Mouse (Mus musculus): Measurements from ENCODE around the gene D230025D16Rik.

DNA sequence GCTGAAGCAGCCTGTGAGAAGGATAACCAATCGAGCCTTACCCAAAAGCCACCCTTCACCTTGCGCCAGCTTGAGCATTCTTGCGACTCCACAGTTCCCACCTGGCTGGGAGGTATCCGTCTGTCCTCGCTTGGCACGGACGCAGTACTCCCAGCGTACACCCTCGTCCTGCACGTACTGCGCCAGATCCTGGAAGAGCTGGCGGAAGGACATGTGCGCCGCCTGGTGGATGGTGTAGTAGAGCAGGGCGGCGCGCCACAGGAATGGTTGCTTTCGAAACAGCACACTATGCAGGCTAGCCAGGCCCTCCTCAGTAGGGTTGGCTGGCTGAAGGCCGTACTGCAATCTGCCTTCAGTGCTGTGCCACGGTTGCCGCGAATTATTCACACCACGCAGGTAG is 58.1 kb downstream of the D230025D16Rik start:
- TF ChIP-seq CTCF (IDR thresholded peaks at IDR 0.05; ENCODE audit: low read depth, low read length): peak; percentile 98
- no peak for TF ChIP-seq POLR2A (IDR thresholded peaks at IDR 0.05; ENCODE audit: extremely low read depth, insufficient read depth, low read length)
